Mouse (Mus musculus): ENCODE measurements around the gene Nfx1. TPM values are rescaled to one million over a fixed set of nuclear protein-coding genes. Genes with fewer than 3 reads are reported as not detected.

Nfx1 gene
- polyA plus RNA-seq, 1 experiment from 2014 or later = 45.7 TPM

DNA sequence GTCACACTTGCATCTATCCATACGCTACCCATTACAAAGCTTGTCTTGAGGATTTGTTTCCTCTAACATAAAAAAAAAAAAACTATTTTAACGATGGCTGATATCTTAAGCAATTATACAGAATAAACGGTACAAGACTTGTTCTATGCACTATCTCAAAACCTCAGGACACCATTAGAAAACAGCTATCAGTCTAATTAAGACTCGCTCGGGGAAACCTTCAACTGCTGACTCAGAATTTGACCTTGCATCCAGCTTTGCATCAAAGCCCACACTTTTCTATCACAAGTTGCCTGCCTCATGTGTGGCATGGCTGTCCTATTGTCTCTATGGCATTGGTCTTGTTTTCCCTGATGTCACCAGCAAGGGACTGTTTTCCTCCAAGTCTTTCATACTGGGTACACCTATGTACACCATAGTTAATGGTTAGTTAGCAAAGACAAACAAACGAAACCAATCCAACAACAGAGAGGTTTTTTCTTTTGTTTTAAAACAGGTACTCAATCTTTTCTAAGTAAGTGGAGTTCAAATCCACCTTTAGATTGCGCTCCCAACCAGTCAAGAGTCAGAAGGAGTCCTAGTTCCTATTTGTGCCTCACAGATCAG, 24.1 kb upstream of the Nfx1 start:
- CTCF ChIA-PET = interaction anchor here (0.9 to 1.0 kb wide), 2 partner anchors 32 to 172 kb away, joined by 3 read pairs; no protein-coding TSS in a partner anchor
- DNase-seq (ENCODE audit: low read depth, low spot score) = no peak
- no peak for ATAC-seq
- in situ Hi-C loops (cut with MboI; ENCODE audit: low pct_unique_long_range_greater_than_20kb) = no loop called here
- H3K27me3 ChIP-seq = no peaks in the 10 kb centered on the region
- POLR2A ChIA-PET = no interaction called here
- TF ChIP-seq CTCF (IDR thresholded peaks at IDR 0.05) = no peak

DNA sequence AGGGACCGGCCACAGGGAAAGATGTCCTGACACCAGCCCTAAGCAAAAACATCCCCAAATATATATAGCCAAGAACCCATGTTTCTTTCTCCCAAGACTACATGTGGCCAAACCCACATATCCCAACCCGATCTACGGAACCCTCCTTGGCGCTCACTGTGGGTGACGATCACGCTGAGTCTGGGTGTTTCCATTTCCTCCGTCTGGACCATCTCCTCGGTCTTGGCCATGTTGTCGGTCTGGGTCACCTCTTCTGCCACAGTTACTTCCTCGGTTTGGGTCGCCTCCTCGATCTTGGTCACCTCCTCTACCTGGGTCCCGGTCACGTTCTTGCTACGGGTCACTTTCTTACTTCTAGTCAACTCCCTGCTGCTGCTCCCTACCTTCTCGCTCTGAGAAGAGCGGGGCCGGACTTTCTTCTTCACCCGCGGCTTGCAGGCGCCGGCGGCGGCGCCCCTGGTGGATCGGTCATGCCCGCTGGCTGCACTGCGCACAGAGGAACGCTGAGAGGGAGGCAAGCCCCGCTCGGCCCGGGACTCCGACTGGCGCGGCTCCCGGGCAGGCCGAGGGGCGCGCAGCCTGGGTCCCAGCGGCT, 23.0 kb upstream of the Nfx1 start:
- ChIA-PET POLR2A (no interaction called here), CTCF (no interaction called here)
- H3K27me3 ChIP-seq = no peaks in the 10 kb centered on the region
- peak; percentile 65 for TF ChIP-seq CTCF (IDR thresholded peaks at IDR 0.05)
- in situ Hi-C loops (cut with MboI; ENCODE audit: low pct_unique_long_range_greater_than_20kb) = no loop called here
- ATAC-seq (peak; percentile 72), DNase-seq (ENCODE audit: low read depth, low spot score) (no peak)

DNA sequence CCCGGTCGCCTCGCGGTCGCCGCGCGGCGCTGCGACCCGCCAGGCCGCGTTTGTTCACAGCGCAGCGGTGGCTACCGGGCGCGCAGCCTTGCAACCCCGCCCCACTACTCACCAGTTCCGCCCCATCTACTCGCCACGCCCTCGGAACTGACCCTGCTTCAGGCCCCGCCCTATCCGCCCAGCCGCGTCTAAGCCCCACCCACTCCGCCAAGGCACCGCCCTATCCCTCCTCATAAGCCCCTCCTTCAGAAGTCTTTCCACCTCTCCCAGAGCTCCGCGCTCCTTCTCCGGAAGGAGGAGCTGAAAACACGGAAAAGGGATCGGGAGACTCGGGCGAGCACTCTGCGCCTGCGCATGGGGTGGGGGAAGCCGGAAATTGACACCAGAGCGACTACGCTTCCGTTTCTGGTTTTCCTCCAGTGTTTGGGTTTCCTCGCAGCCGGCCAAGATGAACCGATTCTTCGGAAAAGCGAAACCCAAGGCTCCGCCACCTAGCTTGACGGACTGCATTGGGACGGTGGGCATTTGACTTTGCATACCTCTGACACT, 22.5 kb upstream of the Nfx1 start, which contains the start of the genes Bag1 and Chmp5:
TSS of gene Bag1 (minus strand) at position 135 of the 549 bp plus-strand sequence.
TSS of gene Chmp5 (plus strand) at position 248 of the 549 bp plus-strand sequence.
- POLR2A ChIA-PET = no interaction called here
- CTCF ChIA-PET = no interaction called here
- no peak for TF ChIP-seq CTCF (IDR thresholded peaks at IDR 0.05)
- in situ Hi-C loops (cut with MboI; ENCODE audit: low pct_unique_long_range_greater_than_20kb) = no loop called here
- no peaks in the 10 kb centered on the region for H3K27me3 ChIP-seq
- DNase-seq (ENCODE audit: low read depth, low spot score) (peak; percentile 96), ATAC-seq (peak; percentile 95)

DNA sequence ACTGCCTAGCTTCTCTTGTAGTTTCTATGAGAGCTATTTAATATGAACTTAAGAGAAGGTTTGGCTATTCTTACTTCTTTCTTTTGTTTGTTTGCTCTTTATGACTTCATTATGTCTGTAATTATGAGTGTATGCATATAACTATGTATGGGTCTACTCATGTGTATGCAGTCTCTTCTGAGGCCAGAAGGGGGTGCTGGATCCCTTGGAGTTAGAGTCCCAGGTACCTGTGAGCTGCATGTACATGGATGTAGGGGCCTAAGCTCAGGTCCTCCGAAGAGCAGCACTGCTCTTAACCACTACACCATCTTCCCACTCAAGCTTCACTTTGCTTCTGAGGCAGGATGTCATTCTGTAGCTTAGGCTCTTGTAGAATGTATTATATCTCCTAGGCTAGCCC, 17.2 kb upstream of the Nfx1 start:
- in situ Hi-C loops (cut with MboI; ENCODE audit: low pct_unique_long_range_greater_than_20kb) = no loop called here
- CTCF ChIA-PET = interaction anchor here (0.7 to 2.8 kb wide), 4 partner anchors 10 to 180 kb away, joined by 3 to 10 read pairs (median 4); no protein-coding TSS in a partner anchor
- POLR2A ChIA-PET = interaction anchor here (0.6 kb wide), 2 partner anchors 48 to 194 kb away, joined by 3 to 5 read pairs; no protein-coding TSS in a partner anchor
- ATAC-seq = no peak
- H3K27me3 ChIP-seq = no peaks in the 10 kb centered on the region
- DNase-seq (ENCODE audit: low read depth, low spot score) = no peak
- peak; percentile 60 for TF ChIP-seq CTCF (IDR thresholded peaks at IDR 0.05)

DNA sequence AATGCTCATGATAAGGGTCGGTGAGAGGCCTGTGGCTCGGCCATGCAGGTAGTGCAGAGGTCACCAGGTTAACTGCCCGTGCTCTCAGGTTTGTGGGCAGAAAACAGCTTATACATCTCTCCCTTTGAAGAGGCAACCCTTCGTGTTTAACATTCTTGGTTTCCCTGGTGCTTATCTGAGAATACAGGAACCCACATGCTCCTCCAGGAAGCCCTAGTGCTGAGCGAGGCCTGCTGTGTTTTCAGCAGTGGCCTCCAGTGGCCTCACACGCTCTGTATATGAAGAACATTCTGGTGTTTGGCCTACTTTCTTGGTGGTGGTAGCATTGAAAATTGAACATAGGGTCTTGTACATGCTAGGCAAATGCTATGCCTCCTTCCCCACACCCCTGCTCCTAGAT, 14.8 kb upstream of the Nfx1 start:
- H3K27me3 ChIP-seq = no peaks in the 10 kb centered on the region
- no peak for ATAC-seq
- no peak for TF ChIP-seq CTCF (IDR thresholded peaks at IDR 0.05)
- DNase-seq (ENCODE audit: low read depth, low spot score) = no peak
- in situ Hi-C loops (cut with MboI; ENCODE audit: low pct_unique_long_range_greater_than_20kb) = no loop called here
- ChIA-PET CTCF (no interaction called here), POLR2A (interaction anchor here (0.6 kb wide), 1 partner anchor 132 kb away, joined by 3 read pairs; no protein-coding TSS in a partner anchor)

DNA sequence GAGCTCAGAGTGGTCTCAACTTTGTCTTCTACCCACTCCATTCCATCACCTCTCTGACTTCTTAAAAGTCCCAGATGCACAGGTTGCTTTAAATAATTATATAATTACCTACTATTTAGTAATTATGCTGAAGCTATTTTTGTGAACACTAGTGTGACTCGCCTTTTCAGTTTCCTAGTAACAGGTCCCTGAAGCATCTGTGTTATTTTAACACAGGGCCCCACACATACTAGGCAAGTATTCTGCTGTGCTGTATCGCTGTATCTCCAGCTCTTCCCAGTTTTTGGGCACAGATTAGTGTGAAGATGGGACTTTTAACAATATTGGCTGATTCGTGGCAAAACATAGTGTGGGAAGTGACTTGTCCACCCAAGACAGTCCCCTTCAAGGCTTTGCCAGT, 7.2 kb upstream of the Nfx1 start:
- in situ Hi-C loops (cut with MboI; ENCODE audit: low pct_unique_long_range_greater_than_20kb) = no loop called here
- CTCF ChIA-PET = interaction anchor here (2.4 kb wide), 1 partner anchor 11 kb away, joined by 10 read pairs; no protein-coding TSS in a partner anchor

DNA sequence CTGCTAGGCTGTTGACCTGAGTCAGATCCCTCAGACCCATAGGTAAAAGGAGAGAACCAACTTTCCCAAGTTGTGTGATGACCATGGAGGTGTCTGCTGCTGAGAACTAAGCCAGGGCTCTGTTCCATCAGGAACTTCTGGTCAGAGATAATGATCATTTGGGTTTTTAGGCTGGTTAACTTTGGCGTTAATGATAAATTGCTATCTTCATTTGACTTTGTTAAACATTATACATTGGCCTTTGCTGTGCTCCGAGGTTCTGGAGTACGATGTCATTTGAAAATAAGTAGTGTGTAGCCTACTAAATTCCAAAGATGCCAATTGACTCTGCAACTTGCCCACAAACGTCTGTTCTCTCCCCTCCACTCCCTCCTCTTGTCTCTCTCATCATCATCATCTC, 1.5 kb upstream of the Nfx1 start:
- no peak for DNase-seq (ENCODE audit: low read depth, low spot score)
- no peaks in the 10 kb centered on the region for H3K27me3 ChIP-seq
- no peak for TF ChIP-seq CTCF (IDR thresholded peaks at IDR 0.05)
- no peak for ATAC-seq
- POLR2A ChIA-PET = no interaction called here
- CTCF ChIA-PET = no interaction called here
- in situ Hi-C loops (cut with MboI; ENCODE audit: low pct_unique_long_range_greater_than_20kb) = no loop called here

More for the DNA sequence above, 7.2 kb upstream of the Nfx1 start:
- ATAC-seq = no peak
- DNase-seq (ENCODE audit: low read depth, low spot score) = no peak
- H3K27me3 ChIP-seq = no peaks in the 10 kb centered on the region
- POLR2A ChIA-PET = no interaction called here
- TF ChIP-seq CTCF (IDR thresholded peaks at IDR 0.05) = no peak

DNA sequence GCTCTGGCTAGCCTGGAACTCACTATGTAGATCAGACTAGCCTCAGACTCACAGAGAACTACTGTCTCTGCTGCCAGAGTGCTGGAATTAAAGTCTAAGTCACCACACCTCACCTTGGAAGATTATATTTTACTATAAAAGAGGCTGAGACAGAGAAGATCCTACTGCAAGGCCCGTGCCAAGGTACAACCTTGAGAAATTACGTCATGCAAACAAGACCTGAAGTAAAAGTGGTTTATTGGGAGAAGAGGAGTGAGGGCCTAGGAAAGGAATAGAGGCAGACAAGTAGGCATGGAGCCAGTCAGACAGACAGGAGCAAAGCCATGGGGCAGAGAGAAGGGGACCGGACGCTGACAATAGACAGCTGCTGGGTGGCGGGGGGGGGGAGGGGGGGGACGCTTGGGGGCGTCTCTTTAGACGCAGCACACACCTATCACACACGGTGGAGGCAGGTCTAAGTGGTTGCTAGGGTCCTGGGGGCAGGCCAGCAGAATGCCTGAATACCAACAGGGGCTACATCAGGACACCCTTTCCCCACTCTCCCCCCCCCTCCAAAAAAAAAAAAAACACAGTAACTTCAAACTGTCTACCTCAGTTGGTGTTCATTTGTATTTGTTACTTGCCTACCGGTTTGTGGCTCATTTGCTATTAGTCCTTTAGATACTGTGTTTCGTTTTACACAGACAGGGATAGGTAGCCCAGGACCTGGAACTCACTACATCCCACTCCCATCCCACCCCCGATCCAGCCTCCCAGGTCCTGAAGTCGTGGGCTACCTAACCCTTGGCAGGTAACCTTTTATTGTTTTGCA, 720 bp upstream of the Nfx1 start:
- ATAC-seq (no peak), DNase-seq (ENCODE audit: low read depth, low spot score) (no peak)
- CTCF ChIA-PET = no interaction called here
- POLR2A ChIA-PET = no interaction called here
- TF ChIP-seq CTCF (IDR thresholded peaks at IDR 0.05) = no peak
- in situ Hi-C loops (cut with MboI; ENCODE audit: low pct_unique_long_range_greater_than_20kb) = no loop called here
- no peaks in the 10 kb centered on the region for H3K27me3 ChIP-seq

DNA sequence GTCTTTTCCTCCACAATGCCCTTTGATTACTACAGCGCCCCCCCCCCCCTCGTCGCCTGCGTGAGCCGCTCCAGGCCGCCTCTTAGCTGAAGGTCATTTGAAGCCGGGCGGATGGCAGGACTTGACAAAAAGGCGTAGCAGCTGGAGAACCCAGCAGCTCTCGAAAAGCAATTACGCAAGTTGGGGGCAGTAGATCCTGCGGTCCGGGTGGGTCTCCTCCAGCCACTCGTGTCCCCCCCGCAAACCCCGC, 189 bp upstream of the Nfx1 start:
- in situ Hi-C loops (cut with MboI; ENCODE audit: low pct_unique_long_range_greater_than_20kb) = no loop called here
- ChIA-PET CTCF (no interaction called here), POLR2A (no interaction called here)
- no peak for TF ChIP-seq CTCF (IDR thresholded peaks at IDR 0.05)
- ATAC-seq (no peak), DNase-seq (ENCODE audit: low read depth, low spot score) (no peak)
- H3K27me3 ChIP-seq = no peaks in the 10 kb centered on the region

DNA sequence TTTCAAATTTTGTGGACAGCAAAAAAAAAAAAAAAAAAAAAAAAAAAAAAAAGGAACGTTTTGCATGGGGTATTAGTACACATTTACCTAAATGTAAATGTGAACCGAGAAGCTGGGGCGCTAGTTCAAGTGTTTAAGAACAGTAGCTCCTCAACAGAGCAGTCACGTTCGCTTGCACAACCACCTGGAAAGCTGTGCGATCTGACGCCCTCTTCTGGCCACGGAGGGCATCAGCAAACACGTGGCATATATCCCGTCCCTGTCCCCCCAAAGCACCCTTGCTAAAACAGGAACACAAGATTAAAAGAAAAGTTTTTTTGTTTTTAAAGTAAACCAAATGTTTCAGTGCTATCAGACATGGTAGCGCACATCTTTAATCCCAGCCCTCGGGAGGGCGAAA, 1.0 kb downstream of the Nfx1 start:
- DNase-seq (ENCODE audit: low read depth, low spot score) (no peak), ATAC-seq (peak; percentile 45)
- in situ Hi-C loops (cut with MboI; ENCODE audit: low pct_unique_long_range_greater_than_20kb) = no loop called here
- ChIA-PET CTCF (no interaction called here), POLR2A (interaction anchor here (0.6 to 0.7 kb wide), 2 partner anchors 149 to 176 kb away, joined by 3 to 4 read pairs; no protein-coding TSS in a partner anchor)
- no peaks in the 10 kb centered on the region for H3K27me3 ChIP-seq
- TF ChIP-seq CTCF (IDR thresholded peaks at IDR 0.05) = peak; percentile 51

DNA sequence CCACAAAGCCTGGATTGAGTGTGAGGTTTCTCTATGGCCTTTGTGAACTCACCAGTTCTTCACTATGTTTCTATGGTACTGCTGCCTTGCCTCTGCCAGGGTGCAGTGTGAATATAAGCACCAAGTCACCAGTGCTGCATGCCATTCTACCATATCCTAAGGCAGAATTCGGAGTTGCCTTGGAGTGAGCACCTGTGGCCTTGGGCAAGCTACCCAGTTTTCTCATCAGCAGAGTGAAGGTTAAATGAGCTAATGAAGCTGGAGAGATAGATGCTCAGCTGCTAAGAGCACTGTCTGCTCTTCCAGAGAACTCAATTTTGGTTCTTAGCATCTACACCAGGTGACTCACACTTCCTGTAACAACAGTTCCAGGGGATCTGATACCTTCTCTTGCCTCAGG, 3.3 kb downstream of the Nfx1 start:
- DNase-seq (ENCODE audit: low read depth, low spot score) = no peak
- POLR2A ChIA-PET = no interaction called here
- no peak for ATAC-seq
- no peak for TF ChIP-seq CTCF (IDR thresholded peaks at IDR 0.05)
- H3K27me3 ChIP-seq = no peaks in the 10 kb centered on the region
- CTCF ChIA-PET = interaction anchor here (0.8 kb wide), 1 partner anchor 19 kb away, joined by 3 read pairs; no protein-coding TSS in a partner anchor
- in situ Hi-C loops (cut with MboI; ENCODE audit: low pct_unique_long_range_greater_than_20kb) = no loop called here
